Comparison of ENCODE assay signal across 7 mouse cellular contexts in the genomic region with DNA sequence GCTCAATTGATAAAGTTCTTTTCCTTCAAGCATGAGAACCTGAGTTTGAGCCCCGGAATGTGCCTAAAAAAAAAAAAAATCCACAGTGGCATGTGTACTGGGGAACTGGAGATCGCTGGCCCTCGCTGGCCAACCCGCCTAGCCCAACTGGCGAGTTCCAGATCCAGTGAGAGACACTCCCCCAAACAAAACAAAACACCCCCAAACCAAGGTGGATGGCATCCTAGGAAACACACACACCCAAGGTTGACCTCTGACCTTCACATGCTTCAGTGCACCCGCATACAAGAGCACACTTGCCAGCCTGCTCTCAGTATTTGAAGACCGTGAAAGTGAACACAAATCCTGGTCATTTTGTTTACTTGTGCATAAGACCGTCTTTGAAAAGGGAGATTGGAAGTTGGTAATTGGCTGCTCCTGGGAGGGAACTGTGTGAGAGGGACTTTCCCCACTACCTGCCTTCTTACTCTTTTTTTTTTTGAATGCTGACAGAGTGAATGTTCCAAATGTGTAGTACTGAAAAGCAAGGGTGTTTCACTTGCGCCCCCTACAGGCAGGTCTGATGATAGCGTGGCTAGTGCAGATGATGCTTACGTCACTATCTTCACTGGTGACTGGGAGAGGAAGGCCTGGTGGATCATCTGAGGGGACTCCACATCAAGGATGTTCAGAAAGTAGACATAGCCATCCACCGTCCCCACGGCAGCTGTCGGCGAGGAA. TPM values are rescaled to one million over a fixed set of nuclear protein-coding genes. Genes with fewer than 3 reads are reported as not detected.
DNase-seq lines count a peak whose midpoint lies in the region.

No protein-coding gene starts in this region.

- DNase-seq in CD8-positive naive resting alpha-beta T cell, adult 2 months (ENCODE audit: low read depth in 2 of 2, low spot score in 2 of 2): peak; percentile 56 to 74
- DNase-seq in NIH3T3 (ENCODE audit: low read depth): peak; percentile 85
- peak; percentile 58 to 69 for DNase-seq in cerebellum, postnatal 14 days
- peak; percentile 53 to 59 for DNase-seq in gastrocnemius, postnatal 36 days
- peak; percentile 80 for DNase-seq in layer of hippocampus, adult 9-11 months
- peak; percentile 65 to 78 for DNase-seq in lung, postnatal 4 days
- peak; percentile 27 to 65 for DNase-seq in spleen, adult 18-20 months

- intact Hi-C loops in gastrocnemius, postnatal 36 days (cut with DNase I): loop anchor here (10.0 kb wide), 1 partner anchor 440 kb away; no protein-coding TSS in a partner anchor

RNA-seq across cellular contexts. Expression of a gene that starts 59.6 kb away (rescaled TPM):
- 10 to 100 TPM; 40.8 to 59.1 TPM for total RNA-seq in gastrocnemius, postnatal 36 days (2021)

Comparison
In these comparisons a context has a peak if more than half of its experiments do, and no peak if none do; other contexts are left out.
1. Peak in every context shown above with its lines: DNase-seq.